Mouse (Mus musculus): ENCODE data around the gene 4930519G04Rik. TPM values are rescaled to one million over a fixed set of nuclear protein-coding genes. Genes with fewer than 3 reads are reported as not detected.
"Not testable (repeated sequence)": the region's sequence is repeated elsewhere in the genome, so short reads cannot be mapped to it uniquely, and the experiment has no call there.

The 4930519G04Rik gene
- polyA plus RNA-seq, 1 experiment from 2014 or later: not detected

- Histone ChIP-seq H3K27me3 (ENCODE audit: poor library complexity, severe bottlenecking) (no peaks in the 10 kb centered on the region), H3K27ac (no peak overlapping the region), H3K4me3 (no peak overlapping the region), H3K9me3 (no peaks in the 10 kb centered on the region), H3K4me1 (no peaks in the 10 kb centered on the region), H3K36me3 (replicated peaks) (no peaks in the 10 kb centered on the region)
- WGBS: 83% methylated on average over 2 of the region's 2 CpGs
- DNase-seq (ENCODE audit: extremely low spot score, low spot score): no peak
Observed at GRCm38 (mm10) chr5:114888995-114889394, 35.5 kb downstream of the 4930519G04Rik start.

- H3K4me1 ChIP-seq: peaks cover 10% of the 10 kb centered on the region
- H3K27ac ChIP-seq: no peak overlapping the region
- H3K9me3 ChIP-seq: no peaks in the 10 kb centered on the region
- 88% methylated on average over 4 of the region's 4 CpGs for WGBS
- H3K27me3 ChIP-seq (ENCODE audit: poor library complexity, severe bottlenecking): no peaks in the 10 kb centered on the region
- no peak overlapping the region for H3K4me3 ChIP-seq
- no peaks in the 10 kb centered on the region for H3K36me3 ChIP-seq (replicated peaks)
- DNase-seq (ENCODE audit: extremely low spot score, low spot score): no peak
Observed at GRCm38 (mm10) chr5:114895542-114895941, 42.1 kb downstream of the 4930519G04Rik start.

- Histone ChIP-seq H3K9me3 (no peaks in the 10 kb centered on the region), H3K4me1 (peaks cover 10% of the 10 kb centered on the region), H3K27me3 (ENCODE audit: poor library complexity, severe bottlenecking) (no peaks in the 10 kb centered on the region), H3K36me3 (replicated peaks) (no peaks in the 10 kb centered on the region), H3K27ac (0 out of 2 replicates have a peak within 1 kb of the TSS, but pooled peaks have one; percentile 5), H3K4me3 (peak within 1 kb of the TSS; percentile 22; the same call in 1 of the 2 replicates)
- 68% methylated on average over 13 of the region's 13 CpGs for WGBS
- DNase-seq (ENCODE audit: extremely low spot score, low spot score): no peak
Observed at GRCm38 (mm10) chr5:114896688-114897373, 43.4 kb downstream of the 4930519G04Rik start, which contains the start of gene Oasl2. Gene Oasl2 (plus strand): TSS chr5:114896936.

- Histone ChIP-seq H3K27me3 (ENCODE audit: poor library complexity, severe bottlenecking) (no peaks in the 10 kb centered on the region), H3K9me3 (no peaks in the 10 kb centered on the region), H3K4me3 (peak overlapping the region; percentile 22; the same call in 1 of the 2 replicates), H3K4me1 (peaks cover 10% of the 10 kb centered on the region), H3K27ac (0 out of 2 replicates have a peak overlapping the region, but pooled peaks have one; percentile 5), H3K36me3 (replicated peaks) (no peaks in the 10 kb centered on the region)
- 10% methylated on average over 7 of the region's 7 CpGs for WGBS
- DNase-seq (ENCODE audit: extremely low spot score, low spot score): no peak
Observed at GRCm38 (mm10) chr5:114897374-114897793, 43.9 kb downstream of the 4930519G04Rik start.

GRCm38 (mm10) chr5:114898857-114899256 is 45.4 kb downstream of the 4930519G04Rik start:
- no peaks in the 10 kb centered on the region for H3K9me3 ChIP-seq
- no peak overlapping the region for H3K4me3 ChIP-seq
- H3K36me3 ChIP-seq (replicated peaks): no peaks in the 10 kb centered on the region
- no peak overlapping the region for H3K27ac ChIP-seq
- H3K4me1 ChIP-seq: peaks cover 10% of the 10 kb centered on the region
- 82% methylated on average over 7 of the region's 7 CpGs for WGBS
- DNase-seq (ENCODE audit: extremely low spot score, low spot score): no peak
- H3K27me3 ChIP-seq (ENCODE audit: poor library complexity, severe bottlenecking): no peaks in the 10 kb centered on the region

- H3K9me3 ChIP-seq: peaks cover 8% of the 10 kb centered on the region
- WGBS: 32% methylated on average over 1 of the region's 1 CpGs
- H3K27me3 ChIP-seq (ENCODE audit: poor library complexity, severe bottlenecking): no peaks in the 10 kb centered on the region
- no peak overlapping the region for H3K27ac ChIP-seq
- no peaks in the 10 kb centered on the region for H3K36me3 ChIP-seq (replicated peaks)
- peaks cover 11% of the 10 kb centered on the region for H3K4me1 ChIP-seq
- H3K4me3 ChIP-seq: no peak overlapping the region
- DNase-seq (ENCODE audit: extremely low spot score, low spot score): peak; percentile 42
Observed at GRCm38 (mm10) chr5:114902413-114902812, 48.9 kb downstream of the 4930519G04Rik start.

GRCm38 (mm10) chr5:114908598-114909305 is 55.3 kb downstream of the 4930519G04Rik start:
- Histone ChIP-seq H3K4me3 (no peak overlapping the region), H3K9me3 (peaks cover 8% of the 10 kb centered on the region), H3K27ac (no peak overlapping the region), H3K27me3 (ENCODE audit: poor library complexity, severe bottlenecking) (no peaks in the 10 kb centered on the region), H3K36me3 (replicated peaks) (no peaks in the 10 kb centered on the region), H3K4me1 (peaks cover 13% of the 10 kb centered on the region; the same call in 1 of the 2 replicates)
- WGBS: 53% methylated on average over 13 of the region's 13 CpGs
- DNase-seq (ENCODE audit: extremely low spot score, low spot score): peak; percentile 16

- DNase-seq (ENCODE audit: extremely low spot score, low spot score): no peak
- peaks cover 8% of the 10 kb centered on the region; the same call in 1 of the 2 replicates for H3K4me1 ChIP-seq
- no peaks in the 10 kb centered on the region for H3K36me3 ChIP-seq (replicated peaks)
- 75% methylated on average over 4 of the region's 4 CpGs for WGBS
- no peaks in the 10 kb centered on the region for H3K9me3 ChIP-seq
- no peak overlapping the region for H3K4me3 ChIP-seq
- no peaks in the 10 kb centered on the region for H3K27me3 ChIP-seq (ENCODE audit: poor library complexity, severe bottlenecking)
- H3K27ac ChIP-seq: no peak overlapping the region
Observed at GRCm38 (mm10) chr5:114913686-114914085, 60.2 kb downstream of the 4930519G04Rik start.

- no peaks in the 10 kb centered on the region for H3K9me3 ChIP-seq
- H3K4me3 ChIP-seq: no peak overlapping the region
- WGBS: 81% methylated on average over 8 of the region's 8 CpGs
- no peaks in the 10 kb centered on the region for H3K27me3 ChIP-seq (ENCODE audit: poor library complexity, severe bottlenecking)
- no peak for DNase-seq (ENCODE audit: extremely low spot score, low spot score)
- H3K36me3 ChIP-seq (replicated peaks): no peaks in the 10 kb centered on the region
- H3K27ac ChIP-seq: no peak overlapping the region
- 0 out of 2 replicates have a peak, but pooled peaks cover 7% of the 10 kb centered on the region for H3K4me1 ChIP-seq
Observed at GRCm38 (mm10) chr5:114914855-114915254, 61.4 kb downstream of the 4930519G04Rik start.

- H3K9me3 ChIP-seq: no peaks in the 10 kb centered on the region
- H3K27me3 ChIP-seq (ENCODE audit: poor library complexity, severe bottlenecking): no peaks in the 10 kb centered on the region
- no peak for DNase-seq (ENCODE audit: extremely low spot score, low spot score)
- no peaks in the 10 kb centered on the region for H3K36me3 ChIP-seq (replicated peaks)
- no peak overlapping the region for H3K27ac ChIP-seq
- 83% methylated on average over 5 of the region's 5 CpGs for WGBS
- H3K4me1 ChIP-seq: 0 out of 2 replicates have a peak, but pooled peaks cover 7% of the 10 kb centered on the region
- no peak overlapping the region for H3K4me3 ChIP-seq
Observed at GRCm38 (mm10) chr5:114915854-114916253, 62.4 kb downstream of the 4930519G04Rik start.

- WGBS: 86% methylated on average over 4 of the region's 4 CpGs
- Histone ChIP-seq H3K9me3 (no peaks in the 10 kb centered on the region), H3K4me3 (no peak overlapping the region), H3K27me3 (ENCODE audit: poor library complexity, severe bottlenecking) (no peaks in the 10 kb centered on the region), H3K4me1 (0 out of 2 replicates have a peak, but pooled peaks cover 7% of the 10 kb centered on the region), H3K27ac (no peak overlapping the region), H3K36me3 (replicated peaks) (no peaks in the 10 kb centered on the region)
- DNase-seq (ENCODE audit: extremely low spot score, low spot score): no peak
Observed at GRCm38 (mm10) chr5:114916777-114917176, 63.3 kb downstream of the 4930519G04Rik start.

GRCm38 (mm10) chr5:114917357-114917756 is 63.9 kb downstream of the 4930519G04Rik start:
- H3K36me3 ChIP-seq (replicated peaks); H3K4me1 ChIP-seq; H3K9me3 ChIP-seq; H3K27ac ChIP-seq; H3K27me3 ChIP-seq (ENCODE audit: poor library complexity, severe bottlenecking); DNase-seq (ENCODE audit: extremely low spot score, low spot score); H3K4me3 ChIP-seq: not testable (repeated sequence)
- 93% methylated on average over 5 of the region's 5 CpGs for whole genome bisulfite sequencing
